Mouse (Mus musculus): Measurements from ENCODE around the gene Aldh3b3.
A peak's percentile ranks its signal among the peaks of the same experiment; 100 is the strongest.

The Aldh3b3 gene

DNA sequence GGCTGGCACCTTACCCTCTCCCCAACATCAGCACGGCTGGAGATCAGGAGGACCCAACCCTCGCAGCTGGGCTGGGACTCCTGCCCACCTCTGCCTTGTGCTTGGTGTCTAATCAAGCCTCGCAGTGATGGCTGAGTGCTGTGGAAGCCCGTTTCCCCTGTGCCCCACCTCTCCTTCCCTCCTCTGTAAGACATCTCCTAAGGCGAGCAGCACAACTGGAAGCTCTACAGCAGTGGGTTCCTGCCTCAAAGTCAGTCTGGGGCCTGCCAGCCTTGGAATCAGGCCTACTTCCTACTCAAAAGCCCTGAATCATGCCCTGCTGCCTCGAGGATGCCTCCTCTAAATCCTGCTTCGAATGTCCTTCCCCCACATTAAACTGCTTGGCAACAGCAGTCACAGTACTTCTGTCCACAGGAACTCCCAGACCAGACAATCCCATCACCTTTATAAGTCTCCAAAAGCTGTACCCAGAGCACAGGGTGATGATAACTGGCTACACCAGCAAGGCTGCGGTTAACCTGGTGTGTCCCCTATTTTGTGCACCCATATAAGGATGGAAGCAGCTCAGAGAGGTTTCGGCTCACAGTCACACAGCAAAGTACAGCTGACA lies 40.8 kb downstream of the Aldh3b3 start:
- no peak for DNase-seq (ENCODE audit: extremely low read depth, insufficient read length, low spot score)

GRCm38 (mm10) chr19:4000119-4000900 lies 41.9 kb downstream of the Aldh3b3 start, which contains the start of the genes Nudt8 and Gm49405:
Gene Nudt8 (plus strand): TSS chr19:4000580.
Gene Gm49405 (plus strand): TSS chr19:4000626.
- peak; percentile 97 for DNase-seq (ENCODE audit: extremely low read depth, insufficient read length, low spot score)

- DNase-seq (ENCODE audit: extremely low read depth, insufficient read length, low spot score), result peak; percentile 28
Measured at GRCm38 (mm10) chr19:4000949-4001525, 42.6 kb downstream of the Aldh3b3 start.

DNA sequence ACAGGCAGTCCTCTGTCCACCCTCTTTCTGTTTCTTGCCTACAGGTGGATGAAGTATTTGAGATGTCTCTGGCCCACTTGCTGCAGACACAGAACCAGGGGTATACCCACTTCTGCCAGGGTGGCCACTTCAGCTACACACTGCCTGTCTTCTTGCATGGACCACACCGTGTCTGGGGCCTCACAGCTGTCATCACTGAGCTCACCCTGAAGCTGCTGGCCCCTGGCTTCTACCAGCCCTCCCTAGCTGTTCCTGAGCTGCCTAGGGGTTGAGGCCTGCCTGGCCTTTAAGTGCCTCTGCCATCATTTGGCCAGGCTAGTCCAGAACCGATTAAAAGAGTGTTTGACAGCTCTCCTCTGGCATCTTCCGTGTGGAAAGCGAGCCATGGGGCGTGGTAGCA lies 43.3 kb downstream of the Aldh3b3 start:
- no peak for DNase-seq (ENCODE audit: extremely low read depth, insufficient read length, low spot score)

GRCm38 (mm10) chr19:4003112-4003511 lies 44.7 kb downstream of the Aldh3b3 start, which contains the start of gene Doc2g:
Gene Doc2g (plus strand): TSS chr19:4003313.
- no peak for DNase-seq (ENCODE audit: extremely low read depth, insufficient read length, low spot score)

- no peak for DNase-seq (ENCODE audit: extremely low read depth, insufficient read length, low spot score)
Measured at GRCm38 (mm10) chr19:4003641-4004040, 45.2 kb downstream of the Aldh3b3 start.

DNA sequence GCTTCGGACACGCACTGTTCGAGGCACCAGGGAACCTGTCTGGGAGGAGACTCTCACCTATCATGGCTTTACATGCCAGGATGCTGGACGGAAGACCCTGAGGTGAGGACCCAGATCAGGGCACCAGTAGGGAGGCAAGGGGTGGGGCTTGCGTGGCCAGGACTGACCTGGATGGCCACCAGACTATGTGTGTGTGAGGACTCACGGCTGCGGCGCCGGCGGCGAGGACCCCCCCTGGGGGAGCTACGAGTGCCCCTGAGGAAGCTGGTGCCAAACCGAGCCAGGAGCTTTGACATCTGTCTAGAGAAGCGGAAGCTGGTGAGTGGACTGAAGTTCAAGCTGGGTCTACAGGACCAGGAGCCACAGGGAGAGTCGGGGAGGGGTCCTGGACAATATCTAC lies 45.9 kb downstream of the Aldh3b3 start:
- no peak for DNase-seq (ENCODE audit: extremely low read depth, insufficient read length, low spot score)

- DNase-seq (ENCODE audit: extremely low read depth, insufficient read length, low spot score), result no peak
Measured at GRCm38 (mm10) chr19:4005091-4005490, 46.6 kb downstream of the Aldh3b3 start.

GRCm38 (mm10) chr19:4005971-4006370 lies 47.5 kb downstream of the Aldh3b3 start:
- no peak for DNase-seq (ENCODE audit: extremely low read depth, insufficient read length, low spot score)

- DNase-seq (ENCODE audit: extremely low read depth, insufficient read length, low spot score), result no peak
Measured at GRCm38 (mm10) chr19:4011086-4011485, 52.6 kb downstream of the Aldh3b3 start.

DNA sequence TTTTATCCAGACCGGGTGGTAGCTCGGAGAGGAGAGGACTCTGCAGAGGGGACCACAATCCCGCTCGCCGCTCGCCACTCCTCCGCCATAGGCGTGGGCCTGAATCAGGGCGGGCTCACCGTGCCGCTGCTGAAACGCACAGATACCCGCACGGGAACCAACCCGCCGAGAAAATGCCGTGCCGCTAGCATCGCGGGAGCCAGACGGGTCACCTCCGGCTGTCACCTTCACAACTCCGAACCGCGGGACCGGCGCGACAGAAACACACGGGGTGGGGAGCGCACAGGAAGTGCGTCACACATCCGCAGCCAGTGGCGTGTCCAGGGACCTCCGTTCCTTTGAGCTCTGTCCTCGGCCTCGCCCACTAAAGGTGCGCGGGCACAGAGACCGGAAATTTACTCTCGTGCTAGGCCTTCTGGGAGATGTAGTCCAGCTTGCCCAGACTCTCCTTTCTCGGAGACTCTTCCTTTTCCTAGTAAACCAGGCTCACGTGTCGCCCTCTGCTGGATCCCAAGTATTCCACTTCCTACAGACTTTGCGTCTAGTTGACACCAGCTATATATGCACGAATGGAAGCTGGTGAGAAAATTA lies 54.1 kb downstream of the Aldh3b3 start, which contains the start of gene Ndufv1:
Gene Ndufv1 (minus strand): TSS at position 375 of the 591 bp plus-strand sequence.
- peak; percentile 95 for DNase-seq (ENCODE audit: extremely low read depth, insufficient read length, low spot score)

- DNase-seq (ENCODE audit: extremely low read depth, insufficient read length, low spot score), result no peak
Measured at GRCm38 (mm10) chr19:4013066-4013465, 54.6 kb downstream of the Aldh3b3 start.

- no peak for DNase-seq (ENCODE audit: extremely low read depth, insufficient read length, low spot score)
Measured at GRCm38 (mm10) chr19:4014802-4015201, 56.4 kb downstream of the Aldh3b3 start.

GRCm38 (mm10) chr19:4015635-4016034 lies 57.2 kb downstream of the Aldh3b3 start:
- DNase-seq (ENCODE audit: extremely low read depth, insufficient read length, low spot score), result no peak

DNA sequence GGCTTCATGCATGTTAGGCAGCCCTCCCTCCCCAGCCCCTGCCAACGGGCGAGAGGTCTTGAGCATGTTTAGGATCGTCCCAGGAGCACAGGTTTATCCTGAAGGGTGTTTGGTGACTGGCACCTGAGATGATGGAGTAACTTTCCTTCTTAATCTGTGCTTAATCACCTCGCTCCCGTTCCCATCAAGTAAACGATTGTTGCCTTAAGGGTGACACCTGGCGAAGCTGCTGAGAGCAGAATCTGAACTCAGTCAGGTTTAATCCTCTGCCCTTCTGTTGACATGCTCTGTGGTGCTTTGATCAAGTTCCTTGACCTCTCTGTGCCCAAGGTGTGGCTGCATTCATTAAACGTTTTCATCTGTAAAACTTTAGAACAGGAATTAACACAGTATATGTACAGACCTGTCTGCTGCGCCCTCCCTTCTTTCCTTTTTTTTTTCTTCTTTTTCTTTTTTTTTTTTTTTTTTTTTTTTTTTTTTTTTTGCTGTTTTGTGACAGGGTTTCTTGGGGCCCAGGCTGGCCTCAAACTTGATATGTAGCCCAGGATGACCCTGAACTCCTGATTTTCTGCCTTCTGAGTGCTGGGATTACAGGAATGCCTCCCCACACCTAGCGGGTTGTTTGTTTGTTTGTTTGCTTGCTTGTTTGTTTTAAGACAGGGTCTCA lies 59.6 kb downstream of the Aldh3b3 start:
- DNase-seq (ENCODE audit: extremely low read depth, insufficient read length, low spot score), result no peak

DNA sequence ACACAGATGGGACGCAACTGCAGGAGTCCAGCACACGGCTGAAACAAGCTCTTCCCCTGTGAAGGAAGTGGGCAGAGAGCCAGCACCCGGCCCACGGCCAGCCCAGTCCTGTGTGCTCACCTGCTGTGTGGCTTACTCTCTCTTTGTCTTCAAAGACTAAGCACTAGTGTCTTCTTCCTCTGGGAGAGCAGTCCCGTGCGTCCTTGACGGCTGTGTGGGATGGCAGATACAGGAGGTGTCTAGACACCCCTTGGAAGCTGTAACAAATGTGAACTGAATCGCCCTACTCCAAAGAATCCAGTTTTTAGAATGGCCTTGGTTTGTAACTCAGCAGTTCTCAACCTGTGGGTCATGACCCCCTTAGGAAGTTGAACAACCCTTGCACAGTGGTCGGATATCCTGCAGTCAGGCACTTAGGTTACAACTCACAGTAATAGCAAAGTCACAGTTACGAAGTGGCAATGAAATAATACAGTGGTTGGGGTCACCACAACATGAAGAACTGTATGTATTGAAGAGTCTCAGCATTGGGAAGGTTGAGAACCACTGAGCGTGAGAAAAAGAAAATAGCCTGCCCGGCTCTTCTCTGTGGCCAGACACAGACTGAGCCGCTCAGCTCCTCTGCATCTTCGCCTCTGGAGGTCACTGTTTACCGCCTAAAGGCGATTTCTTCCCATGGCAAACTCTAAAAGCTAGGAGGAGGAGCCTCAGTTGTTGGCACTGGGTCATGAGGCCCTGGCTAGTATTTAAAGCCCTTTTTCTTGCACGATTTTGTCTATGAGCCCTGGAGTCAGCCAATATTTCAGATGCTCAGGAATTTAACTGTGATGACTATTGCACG lies 60.5 kb downstream of the Aldh3b3 start:
- peak; percentile 56 for DNase-seq (ENCODE audit: extremely low read depth, insufficient read length, low spot score)
